Mouse (Mus musculus) neural tube, embryonic 11.5 days (tissue): ENCODE measurements around the gene C1s2. TPM values are rescaled to one million over a fixed set of nuclear protein-coding genes. Genes with fewer than 3 reads are reported as not detected.
"Not testable (repeated sequence)": the region's sequence is repeated elsewhere in the genome, so short reads cannot be mapped to it uniquely, and the experiment has no call there.

ENCODE experiments used
- ATAC-seq: fragments of 200-750 bp; cut with Nextera tagmentation; 2 replicates; pipeline ENCODE4 v1.8.0; 2017; ENCODE audit warnings: moderate number of reproducible peaks, mild to moderate bottlenecking, moderate TSS enrichment, moderate library complexity; ENCODE audit not compliant: insufficient read depth, low FRiP score, low TSS enrichment
- DNase-seq: peaks from one replicate; pipeline ENCODE4 v3.0.0-alpha.2; 2015; ENCODE audit warnings: low spot score
- H3K27ac ChIP-seq: fragments of 300-500 bp; sonication (generic); 2 replicates; pipeline ENCODE4 v1.5.1; 2014; ENCODE audit warnings: low read depth, mild to moderate bottlenecking, low read length
- H3K27me3 ChIP-seq: fragments of 300-500 bp; sonication (generic); 2 replicates; pipeline ENCODE4 v1.6.1; 2014; ENCODE audit warnings: mild to moderate bottlenecking, low read length, mixed read lengths; ENCODE audit not compliant: control insufficient read depth, insufficient read depth
- H3K36me3 ChIP-seq: fragments of 300-500 bp; sonication (generic); 2 replicates; pipeline ENCODE4 v1.6.1; 2014; ENCODE audit warnings: mild to moderate bottlenecking, low read length, moderate library complexity, mixed read lengths; ENCODE audit not compliant: control insufficient read depth, insufficient read depth
- H3K4me1 ChIP-seq: fragments of 300-500 bp; sonication (generic); 2 replicates; pipeline ENCODE4 v1.6.1; 2014; ENCODE audit warnings: low read length, mixed read lengths; ENCODE audit not compliant: control insufficient read depth, insufficient read depth
- H3K4me2 ChIP-seq: fragments of 300-500 bp; sonication (generic); 2 replicates; pipeline ENCODE4 v1.6.1; 2014; ENCODE audit warnings: low read depth, mild to moderate bottlenecking, moderate library complexity
- H3K4me3 ChIP-seq: fragments of 300-500 bp; sonication (generic); 2 replicates; pipeline ENCODE4 v1.5.1; 2014; ENCODE audit warnings: low read depth, low read length
- H3K9ac ChIP-seq: fragments of 300-500 bp; sonication (generic); 2 replicates; pipeline ENCODE4 v1.6.1; 2014; ENCODE audit warnings: mild to moderate bottlenecking, low read length
- H3K9me3 ChIP-seq: fragments of 300-500 bp; sonication (generic); 2 replicates; pipeline ENCODE4 v1.6.1; 2016; ENCODE audit warnings: low read length; ENCODE audit not compliant: control insufficient read depth
- WGBS: fragments of 180-500 bp; shearing (Covaris S2); extraction: QIAGEN DNeasy Blood & Tissue Kit; methylation state at CpG from one replicate; pipeline ENCODE4 v1.1.7; 2014; 5-methylcytosine and 5-hydroxymethylcytosine counted together
- polyA plus RNA-seq: library from polyadenylated mRNA; unstranded; fragments of >200 nt; fragmentation: Nextera tagmentation; extraction: Ambion mirVana; gene quantifications from 2 replicates; pipeline ENCODE4 v1.2.1, GENCODE M21; 2014

C1s2 gene
- polyA plus RNA-seq, 1 experiment from 2014 or later, result not detected

DNA sequence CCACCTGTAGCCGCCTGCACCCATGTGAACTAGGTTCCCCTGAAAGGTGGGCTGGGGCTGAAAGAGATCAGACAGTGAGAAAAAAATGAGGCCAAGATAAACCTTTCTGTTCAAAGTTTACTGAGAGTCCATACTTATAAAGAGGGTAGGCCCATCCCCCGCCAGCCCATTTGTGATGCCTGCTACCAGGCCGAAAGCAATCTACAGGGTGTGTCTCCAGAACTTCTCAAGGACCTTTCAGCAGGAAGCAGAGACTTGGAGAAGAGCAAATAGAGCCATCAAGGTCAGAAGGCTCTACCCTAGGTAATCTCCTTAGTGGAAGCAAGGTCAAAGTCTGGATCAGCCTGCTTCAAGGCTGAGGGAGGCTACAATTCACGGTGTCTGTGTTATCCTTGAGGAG, 33.9 kb downstream of the C1s2 start:
- H3K4me1 ChIP-seq, result no peaks in the 10 kb centered on the region
- no peak for DNase-seq
- H3K9me3 ChIP-seq, result no peaks in the 10 kb centered on the region; the same call in 1 of the 2 replicates
- H3K4me2 ChIP-seq, result no peak overlapping the region
- H3K4me3 ChIP-seq, result no peak overlapping the region
- no peaks in the 10 kb centered on the region for H3K36me3 ChIP-seq
- H3K27ac ChIP-seq, result no peak overlapping the region
- H3K27me3 ChIP-seq, result no peaks in the 10 kb centered on the region
- no peak overlapping the region for H3K9ac ChIP-seq
- ATAC-seq, result no peak
- WGBS, result 92% methylated on average over 4 of the region's 4 CpGs

DNA sequence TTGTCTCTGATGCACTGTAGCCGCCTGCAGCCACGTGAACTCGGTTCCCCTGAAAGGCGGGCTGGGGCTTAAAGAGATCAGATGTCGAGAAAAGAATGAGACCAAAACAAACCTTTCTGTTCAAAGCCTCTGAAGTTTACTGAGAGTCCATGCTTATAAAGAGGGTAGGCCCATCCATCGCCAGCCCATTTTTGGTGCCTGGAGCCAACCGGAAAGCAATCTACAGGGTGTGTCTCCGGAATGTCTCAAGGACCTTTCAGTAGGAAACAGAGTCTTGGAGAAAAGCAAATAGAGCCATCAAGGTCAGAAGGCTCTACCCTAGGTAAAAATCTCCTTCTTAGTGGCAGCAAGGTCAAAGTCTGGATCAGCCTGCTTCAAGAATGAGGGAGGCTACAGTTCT, 42.8 kb downstream of the C1s2 start:
- Histone ChIP-seq H3K27me3 (no peaks in the 10 kb centered on the region), H3K36me3 (no peaks in the 10 kb centered on the region), H3K4me3 (no peak overlapping the region), H3K4me1 (no peaks in the 10 kb centered on the region), H3K9ac (no peak overlapping the region), H3K9me3 (no peaks in the 10 kb centered on the region), H3K4me2 (no peak overlapping the region), H3K27ac (no peak overlapping the region)
- 88% methylated on average over 8 of the region's 8 CpGs for WGBS
- ATAC-seq (no peak), DNase-seq (no peak)

DNA sequence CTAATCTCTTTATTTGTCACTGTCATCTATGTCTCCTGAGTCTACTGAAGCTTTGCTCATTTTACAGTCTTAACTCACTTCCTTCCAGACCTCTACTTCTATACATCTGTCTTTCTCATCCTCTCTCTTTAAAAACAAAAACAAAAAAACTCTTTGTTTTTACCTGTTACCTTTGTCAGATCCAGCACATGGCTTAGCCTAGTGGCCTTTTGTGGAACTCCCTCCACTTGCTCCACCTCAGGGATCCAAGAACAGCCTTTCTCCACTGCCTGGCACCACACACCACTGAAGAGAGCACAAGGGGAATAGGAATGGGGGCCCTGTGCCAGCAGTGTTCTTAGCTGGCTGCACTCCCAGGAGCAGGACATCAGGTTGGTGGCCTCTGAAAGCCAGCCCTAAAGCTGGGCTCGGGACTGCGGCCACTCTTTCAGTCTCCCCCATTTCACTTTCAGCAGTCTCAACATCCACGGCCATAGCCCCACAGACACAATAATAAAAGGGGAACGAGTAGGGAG, 43.6 kb downstream of the C1s2 start:
- Histone ChIP-seq H3K27ac (no peak overlapping the region), H3K4me2 (no peak overlapping the region), H3K9me3 (no peaks in the 10 kb centered on the region), H3K4me3 (no peak overlapping the region), H3K27me3 (no peaks in the 10 kb centered on the region), H3K9ac (no peak overlapping the region), H3K36me3 (no peaks in the 10 kb centered on the region), H3K4me1 (no peaks in the 10 kb centered on the region)
- DNase-seq, result no peak
- ATAC-seq, result no peak
- WGBS, result 81% methylated on average over 4 of the region's 4 CpGs

DNA sequence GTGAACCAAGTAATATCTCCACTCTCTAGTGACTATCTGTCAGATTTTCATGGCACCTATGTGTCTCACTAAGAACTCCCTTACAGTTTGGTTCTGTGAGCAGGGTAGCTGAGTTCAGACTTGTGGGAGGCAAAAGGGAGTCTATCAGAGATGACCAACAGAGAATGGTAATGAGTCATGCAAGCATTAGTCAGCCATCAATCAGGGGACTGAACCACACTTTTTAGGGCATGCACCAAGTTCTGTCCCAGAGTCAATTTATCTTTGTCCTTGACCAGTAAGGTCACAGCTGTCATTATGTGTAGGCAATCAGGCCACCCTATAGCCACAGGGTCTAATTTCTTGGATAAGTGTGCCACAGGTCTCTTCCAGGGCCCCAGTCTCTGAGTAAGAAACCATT, 47.1 kb downstream of the C1s2 start:
- H3K9me3 ChIP-seq, result no peaks in the 10 kb centered on the region
- no peak overlapping the region for H3K27ac ChIP-seq
- no peak for DNase-seq
- no peaks in the 10 kb centered on the region for H3K36me3 ChIP-seq
- H3K27me3 ChIP-seq, result no peaks in the 10 kb centered on the region
- H3K4me1 ChIP-seq, result no peaks in the 10 kb centered on the region
- ATAC-seq, result no peak
- no peak overlapping the region for H3K4me2 ChIP-seq
- no peak overlapping the region for H3K4me3 ChIP-seq
- no peak overlapping the region for H3K9ac ChIP-seq

DNA sequence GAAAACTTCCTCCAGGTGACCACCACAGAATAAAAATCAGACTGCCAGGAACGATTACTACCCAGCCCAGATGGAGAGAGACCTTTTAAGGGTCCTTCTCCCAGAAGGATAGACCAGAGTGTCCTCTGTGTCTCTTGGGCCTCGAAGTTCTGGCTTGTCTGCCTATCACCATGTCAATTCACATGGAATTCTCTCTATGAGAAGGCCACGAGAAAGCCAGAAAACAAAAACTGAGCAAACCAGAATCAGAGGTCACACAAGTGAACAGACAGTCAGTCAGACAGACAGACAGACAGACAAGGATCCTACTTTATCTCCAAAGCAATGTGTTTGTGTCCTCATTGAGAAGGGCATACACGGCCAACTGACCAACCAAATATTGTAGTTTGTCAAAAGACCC, 49.6 kb downstream of the C1s2 start:
- Histone ChIP-seq H3K4me1 (no peaks in the 10 kb centered on the region), H3K27me3 (no peaks in the 10 kb centered on the region), H3K4me3 (no peak overlapping the region), H3K36me3 (no peaks in the 10 kb centered on the region), H3K27ac (no peak overlapping the region), H3K9me3 (no peaks in the 10 kb centered on the region), H3K9ac (no peak overlapping the region), H3K4me2 (no peak overlapping the region)
- ATAC-seq, result no peak
- 76% methylated on average over 4 of the region's 4 CpGs for WGBS
- DNase-seq, result no peak

DNA sequence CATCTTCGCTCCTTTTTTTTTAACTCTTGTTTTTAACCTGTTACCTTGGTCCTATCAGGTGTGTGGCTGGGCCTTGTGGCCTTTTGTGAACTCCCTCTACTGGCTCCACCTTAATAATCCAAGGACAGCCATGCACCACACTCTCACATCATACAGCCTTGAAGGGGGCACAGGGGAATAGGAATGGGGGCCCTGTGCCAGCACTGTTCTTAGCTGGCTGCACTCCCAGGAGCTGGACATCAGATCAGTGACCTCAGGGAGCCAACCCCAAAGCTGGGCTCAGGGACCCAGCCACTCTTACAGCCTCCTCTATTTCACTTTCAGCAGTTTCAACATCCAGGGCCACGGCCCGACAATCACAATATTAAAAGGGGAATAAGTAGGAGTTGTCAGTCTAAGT, 50.1 kb downstream of the C1s2 start:
- Histone ChIP-seq H3K27ac (no peak overlapping the region), H3K36me3 (no peaks in the 10 kb centered on the region), H3K27me3 (no peaks in the 10 kb centered on the region), H3K9ac (no peak overlapping the region), H3K4me2 (no peak overlapping the region), H3K4me3 (no peak overlapping the region), H3K9me3 (no peaks in the 10 kb centered on the region), H3K4me1 (no peaks in the 10 kb centered on the region)
- WGBS, result 92% methylated on average over 3 of the region's 3 CpGs
- ATAC-seq (no peak), DNase-seq (no peak)

DNA sequence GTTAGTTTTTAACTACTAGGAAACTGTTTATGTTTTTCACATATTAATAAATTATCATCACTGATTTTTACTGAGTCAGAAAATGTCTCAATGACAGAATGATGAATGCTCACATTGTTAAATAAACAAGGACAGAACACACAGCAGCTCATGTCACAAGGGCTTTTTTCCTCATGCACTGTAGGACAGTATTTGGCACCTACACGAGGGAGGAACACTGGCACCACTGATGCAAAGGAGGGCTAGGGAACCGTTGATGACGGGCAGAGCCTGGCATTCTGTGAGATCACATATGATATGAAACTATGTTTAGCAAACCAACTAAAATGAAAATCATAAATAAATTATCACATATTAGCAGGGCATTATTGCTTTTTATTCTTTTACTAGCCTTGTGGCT, 51.0 kb downstream of the C1s2 start:
- no peaks in the 10 kb centered on the region for H3K9me3 ChIP-seq
- H3K27ac ChIP-seq, result no peak overlapping the region
- H3K27me3 ChIP-seq, result no peaks in the 10 kb centered on the region
- H3K4me3 ChIP-seq, result no peak overlapping the region
- no peak for DNase-seq
- no peak for ATAC-seq
- no peak overlapping the region for H3K9ac ChIP-seq
- 85% methylated on average over 3 of the region's 3 CpGs for WGBS
- no peak overlapping the region for H3K4me2 ChIP-seq
- no peaks in the 10 kb centered on the region for H3K36me3 ChIP-seq
- no peaks in the 10 kb centered on the region for H3K4me1 ChIP-seq

DNA sequence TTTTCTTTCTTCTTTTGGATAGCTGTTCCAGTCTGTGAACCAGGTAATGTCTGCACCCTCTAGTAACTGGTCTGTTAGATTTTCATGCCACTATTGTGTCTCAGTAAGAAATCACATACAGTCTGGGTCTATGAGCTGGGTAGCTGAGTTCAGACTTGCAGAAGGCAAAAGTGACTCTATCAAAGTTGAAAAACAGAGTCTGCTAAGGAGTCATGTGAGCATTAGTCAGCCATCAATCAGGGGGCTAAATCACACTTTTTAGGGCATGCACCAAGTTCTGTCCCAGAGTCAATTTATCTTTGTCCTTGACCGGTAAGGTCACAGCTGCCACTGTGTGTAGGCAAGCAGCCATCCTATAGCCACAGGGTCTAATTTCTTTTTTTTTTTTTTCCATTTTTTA, 53.7 kb downstream of the C1s2 start:
- Histone ChIP-seq H3K9me3 (no peaks in the 10 kb centered on the region), H3K27me3 (no peaks in the 10 kb centered on the region), H3K4me1 (no peaks in the 10 kb centered on the region), H3K9ac (no peak overlapping the region), H3K4me2 (no peak overlapping the region), H3K36me3 (no peaks in the 10 kb centered on the region), H3K27ac (no peak overlapping the region), H3K4me3 (no peak overlapping the region)
- no peak for ATAC-seq
- WGBS, result 89% methylated on average over 1 of the region's 1 CpGs
- DNase-seq, result no peak

DNA sequence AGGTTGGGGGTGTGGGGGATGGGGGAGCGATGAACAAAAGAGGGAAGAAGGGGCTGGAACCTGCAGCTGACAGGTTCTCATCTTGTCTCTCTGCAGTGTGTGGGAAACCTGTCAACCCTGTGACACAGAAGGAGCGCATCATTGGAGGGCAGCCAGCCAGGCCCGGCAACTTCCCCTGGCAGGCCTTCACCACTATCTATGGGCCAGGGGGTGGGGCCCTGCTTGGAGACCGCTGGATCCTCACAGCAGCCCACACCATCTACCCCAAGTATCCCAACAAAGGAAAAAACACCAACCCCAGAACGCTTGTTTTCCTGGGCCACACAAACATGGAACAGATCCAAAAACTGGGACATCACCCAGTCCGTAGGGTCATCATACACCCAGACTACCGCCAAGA, 55.7 kb downstream of the C1s2 start:
- 90% methylated on average over 7 of the region's 7 CpGs for WGBS
- not testable (repeated sequence) for H3K27me3 ChIP-seq, H3K36me3 ChIP-seq, ATAC-seq, H3K27ac ChIP-seq, H3K4me2 ChIP-seq, H3K9ac ChIP-seq, H3K9me3 ChIP-seq, DNase-seq, H3K4me1 ChIP-seq, H3K4me3 ChIP-seq
